Mouse (Mus musculus) liver, embryonic 14.5 days (tissue): ENCODE data around the gene Tacc2. TPM values are rescaled to one million over a fixed set of nuclear protein-coding genes. Genes with fewer than 3 reads are reported as not detected.

Experiments used
- ATAC-seq: fragments of 200-750 bp; cut with Nextera tagmentation; 2 replicates; pipeline ENCODE4 v1.8.0; 2017; ENCODE audit warnings: moderate number of reproducible peaks, mild to moderate bottlenecking, moderate library complexity; ENCODE audit not compliant: insufficient read depth
- DNase-seq, 3 experiments: peaks; one replicate each; pipeline ENCODE4 v3.0.0-alpha.2; 2012 to 2013; ENCODE audit warnings: low read depth in 3 of 3, low spot score in 3 of 3
- H3K27ac ChIP-seq: fragments of 300-500 bp; sonication (generic); 2 replicates; pipeline ENCODE4 v1.5.1; 2014; ENCODE audit warnings: moderate library complexity, mild to moderate bottlenecking, control low read depth, inconsistent platforms
- H3K27me3 ChIP-seq: fragments of 300-500 bp; sonication (generic); 2 replicates; pipeline ENCODE4 v1.6.1; 2014; ENCODE audit warnings: mild to moderate bottlenecking, low read length, moderate library complexity; ENCODE audit not compliant: control insufficient read depth, insufficient read depth
- H3K36me3 ChIP-seq: fragments of 300-500 bp; sonication (generic); replicated peaks from 2 replicates; pipeline ENCODE4 v1.6.1; 2014; ENCODE audit warnings: low read depth; ENCODE audit not compliant: control insufficient read depth, insufficient read depth
- H3K4me1 ChIP-seq, 2 experiments: fragments of 200-500 bp in 1 of 2; fragments of 300-500 bp in 1 of 2; sonication (generic) in 1 of 2; replicated peaks; 2 replicates each; pipeline ENCODE4 v1.6.1; 2012 to 2014; ENCODE audit warnings: antibody characterized with exemption in 1 of 2, inconsistent platforms in 1 of 2, low read length in 1 of 2; ENCODE audit not compliant: control insufficient read depth in 2 of 2, insufficient read depth in 2 of 2
- H3K4me2 ChIP-seq: fragments of 300-500 bp; sonication (generic); 2 replicates; pipeline ENCODE4 v1.6.1; 2014; ENCODE audit warnings: low read depth, mild to moderate bottlenecking, control low read depth, moderate library complexity
- H3K4me3 ChIP-seq, 2 experiments: fragments of 200-500 bp in 1 of 2; fragments of 300-500 bp in 1 of 2; sonication (generic) in 1 of 2; 2 replicates each; pipeline ENCODE4 v1.5.1; 2012 to 2014; ENCODE audit warnings: low read depth in 2 of 2, low read length in 2 of 2, mild to moderate bottlenecking in 2 of 2, control low read depth in 1 of 2, inconsistent platforms in 1 of 2, moderate library complexity in 1 of 2; ENCODE audit not compliant: insufficient read depth in 1 of 2
- H3K9ac ChIP-seq: fragments of 300-500 bp; sonication (generic); replicated peaks from 2 replicates; pipeline ENCODE4 v1.6.1; 2014; ENCODE audit warnings: mild to moderate bottlenecking, control low read depth, moderate library complexity
- H3K9me3 ChIP-seq: fragments of 300-500 bp; sonication (generic); 2 replicates; pipeline ENCODE4 v1.6.1; 2016; ENCODE audit warnings: low read length, mixed read lengths; ENCODE audit not compliant: control insufficient read depth
- CTCF ChIP-seq: IDR thresholded peaks from 2 replicates; pipeline ENCODE4 v1.5.1; 2016; ENCODE audit warnings: antibody characterized with exemption, low read depth, control low read depth
- EP300 ChIP-seq: IDR thresholded peaks from 2 replicates; pipeline ENCODE4 v1.6.1; 2016; ENCODE audit warnings: antibody characterized with exemption, low read depth
- WGBS: fragments of 180-500 bp; shearing (Covaris S2); extraction: QIAGEN DNeasy Blood & Tissue Kit; methylation state at CpG from one replicate; pipeline ENCODE4 v1.1.7; 2014; ENCODE audit not compliant: insufficient replicate concordance; 5-methylcytosine and 5-hydroxymethylcytosine counted together
- polyA plus RNA-seq, 2 experiments: library from polyadenylated mRNA; depleted of rRNA in 1 of 2; stranded (reverse) in 1 of 2; unstranded in 1 of 2; fragments of >200 nt; fragmentation: Nextera tagmentation in 1 of 2; extraction: Ambion mirVana in 1 of 2; gene quantifications; 2 replicates each; pipeline versions ENCODE4 v1.2.1 to v1.2.3; 2012 to 2014

The Tacc2 gene
- polyA plus RNA-seq, 2 experiments: 2.0 to 2.4 TPM

GRCm38 (mm10) chr7:130622359-130622758, 45.1 kb downstream of the Tacc2 start:
- Histone ChIP-seq H3K4me1 (no peaks in the 10 kb centered on the region), H3K36me3 (no peaks in the 10 kb centered on the region), H3K9ac (no peak overlapping the region), H3K4me3 (no peak overlapping the region), H3K4me2 (no peak overlapping the region), H3K27ac (no peak overlapping the region), H3K27me3 (no peaks in the 10 kb centered on the region), H3K9me3 (no peaks in the 10 kb centered on the region)
- no peak for ATAC-seq
- DNase-seq: no peak
- 64% methylated on average over 4 of the region's 4 CpGs for WGBS
- TF ChIP-seq EP300 (no peak), CTCF (no peak)

GRCm38 (mm10) chr7:130624299-130624698, 47.1 kb downstream of the Tacc2 start:
- no peak overlapping the region for H3K27ac ChIP-seq
- no peaks in the 10 kb centered on the region for H3K9me3 ChIP-seq
- ATAC-seq (no peak), DNase-seq (no peak)
- no peak overlapping the region for H3K4me3 ChIP-seq
- no peaks in the 10 kb centered on the region for H3K4me1 ChIP-seq
- WGBS: 71% methylated on average over 9 of the region's 9 CpGs
- no peak overlapping the region for H3K9ac ChIP-seq
- H3K27me3 ChIP-seq: no peaks in the 10 kb centered on the region
- no peaks in the 10 kb centered on the region for H3K36me3 ChIP-seq
- no peak overlapping the region for H3K4me2 ChIP-seq
- no peak for TF ChIP-seq CTCF

- no peak for TF ChIP-seq CTCF
- TF ChIP-seq EP300: no peak
- Histone ChIP-seq H3K9me3 (no peaks in the 10 kb centered on the region), H3K27me3 (no peaks in the 10 kb centered on the region), H3K36me3 (no peaks in the 10 kb centered on the region), H3K4me3 (no peak overlapping the region), H3K27ac (no peak overlapping the region), H3K4me2 (no peak overlapping the region), H3K9ac (no peak overlapping the region), H3K4me1 (no peaks in the 10 kb centered on the region)
- ATAC-seq (no peak), DNase-seq (no peak)
- WGBS: 54% methylated on average over 7 of the region's 7 CpGs
These were observed 48.1 kb downstream of the Tacc2 start for GRCm38 (mm10) chr7:130625361-130625760.

GRCm38 (mm10) chr7:130628601-130629000, 51.4 kb downstream of the Tacc2 start:
- no peak for TF ChIP-seq EP300
- TF ChIP-seq CTCF: no peak
- Histone ChIP-seq H3K4me3 (no peak overlapping the region), H3K4me1 (0 out of 4 replicates have a peak, but pooled peaks cover 0 to 3% of the 10 kb centered on the region in 2 experiments), H3K27ac (no peak overlapping the region), H3K4me2 (no peak overlapping the region), H3K9ac (no peak overlapping the region), H3K36me3 (no peaks in the 10 kb centered on the region), H3K27me3 (no peaks in the 10 kb centered on the region), H3K9me3 (no peaks in the 10 kb centered on the region)
- WGBS: 35% methylated on average over 1 of the region's 1 CpGs
- ATAC-seq (no peak), DNase-seq (no peak)

- 71% methylated on average over 7 of the region's 7 CpGs for WGBS
- no peak for TF ChIP-seq EP300
- TF ChIP-seq CTCF: no peak
- H3K9me3 ChIP-seq: no peaks in the 10 kb centered on the region
- H3K4me3 ChIP-seq: no peak overlapping the region
- ATAC-seq (no peak), DNase-seq (no peak)
- 0 out of 4 replicates have a peak, but pooled peaks cover 0 to 3% of the 10 kb centered on the region in 2 experiments for H3K4me1 ChIP-seq
- H3K27ac ChIP-seq: no peak overlapping the region
- H3K36me3 ChIP-seq: no peaks in the 10 kb centered on the region
- H3K9ac ChIP-seq: no peak overlapping the region
- no peaks in the 10 kb centered on the region for H3K27me3 ChIP-seq
- no peak overlapping the region for H3K4me2 ChIP-seq
These were observed 52.8 kb downstream of the Tacc2 start for GRCm38 (mm10) chr7:130629999-130630398.

GRCm38 (mm10) chr7:130630956-130631355, 53.7 kb downstream of the Tacc2 start:
- WGBS: 62% methylated on average over 3 of the region's 3 CpGs
- DNase-seq (no peak), ATAC-seq (no peak)
- Histone ChIP-seq H3K4me2 (no peak overlapping the region), H3K27ac (no peak overlapping the region), H3K27me3 (no peaks in the 10 kb centered on the region), H3K36me3 (no peaks in the 10 kb centered on the region), H3K9ac (no peak overlapping the region), H3K4me3 (no peak overlapping the region), H3K9me3 (no peaks in the 10 kb centered on the region), H3K4me1 (0 out of 4 replicates have a peak, but pooled peaks cover 0 to 3% of the 10 kb centered on the region in 2 experiments)
- no peak for TF ChIP-seq CTCF
- TF ChIP-seq EP300: no peak
